8 mouse cellular contexts compared by ENCODE assay signal in the genomic region with DNA sequence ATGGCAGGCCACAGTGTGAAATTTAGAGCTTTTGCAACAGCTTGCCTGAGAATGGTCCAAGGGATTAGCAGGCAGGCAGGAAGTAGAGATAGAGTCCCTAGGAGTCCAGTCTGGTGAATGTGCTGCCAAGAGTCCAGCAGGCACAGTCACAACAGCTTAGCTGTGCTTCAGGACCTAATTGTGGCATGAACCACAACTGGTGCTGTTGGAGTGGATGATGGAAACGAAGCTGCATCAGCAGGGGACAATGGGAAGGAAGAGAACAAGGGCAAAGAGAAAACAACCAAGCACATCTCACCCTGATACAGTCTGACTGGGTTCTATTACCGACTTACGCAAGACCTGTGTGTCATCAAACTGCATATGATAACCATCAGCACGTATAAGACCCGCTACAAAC.
DNase-seq lines count a peak whose midpoint lies in the region.
"Had no signal": no experiment of that assay in that cellular context is flagged by ENCODE, and none has a peak within 500 bp of the region (broad histone marks: within the 10 kb centered on the region; RNA-seq: fewer than 3 reads in every experiment).

No protein-coding gene starts in this region.

- DNase-seq in gastrocnemius, postnatal 25 days: peak; percentile 8
- no peak for DNase-seq in gastrocnemius, postnatal 14 days
- peak; percentile 77 for DNase-seq in 416B (ENCODE audit: low read depth)
- DNase-seq in cerebellum, adult 18-20 months: peak; percentile 70 to 84
- peak; percentile 70 to 78 for DNase-seq in cerebellum, postnatal 36 days
- DNase-seq in neural tube, embryonic 10.5 days (ENCODE audit: extremely low spot score, low spot score): no peak
- DNase-seq in urinary bladder, postnatal 10 days (ENCODE audit: low spot score): no peak
- DNase-seq: thymus, postnatal 25 days had no signal

- intact Hi-C loops in gastrocnemius, postnatal 14 days (cut with DNase I; ENCODE audit: low total_unique reads): no loop called here

Comparison
In these comparisons a context has a peak if more than half of its experiments do, and no peak if none do; other contexts are left out.
1. DNase-seq: peak in gastrocnemius, postnatal 25 days (single experiment), 416B (single experiment), cerebellum, adult 18-20 months (2 of 2) and cerebellum, postnatal 36 days (2 of 2); none in gastrocnemius, postnatal 14 days (single experiment), neural tube, embryonic 10.5 days (single experiment) and urinary bladder, postnatal 10 days (single experiment).